Mouse (Mus musculus): ENCODE measurements around the gene Calcoco1.

DNA sequence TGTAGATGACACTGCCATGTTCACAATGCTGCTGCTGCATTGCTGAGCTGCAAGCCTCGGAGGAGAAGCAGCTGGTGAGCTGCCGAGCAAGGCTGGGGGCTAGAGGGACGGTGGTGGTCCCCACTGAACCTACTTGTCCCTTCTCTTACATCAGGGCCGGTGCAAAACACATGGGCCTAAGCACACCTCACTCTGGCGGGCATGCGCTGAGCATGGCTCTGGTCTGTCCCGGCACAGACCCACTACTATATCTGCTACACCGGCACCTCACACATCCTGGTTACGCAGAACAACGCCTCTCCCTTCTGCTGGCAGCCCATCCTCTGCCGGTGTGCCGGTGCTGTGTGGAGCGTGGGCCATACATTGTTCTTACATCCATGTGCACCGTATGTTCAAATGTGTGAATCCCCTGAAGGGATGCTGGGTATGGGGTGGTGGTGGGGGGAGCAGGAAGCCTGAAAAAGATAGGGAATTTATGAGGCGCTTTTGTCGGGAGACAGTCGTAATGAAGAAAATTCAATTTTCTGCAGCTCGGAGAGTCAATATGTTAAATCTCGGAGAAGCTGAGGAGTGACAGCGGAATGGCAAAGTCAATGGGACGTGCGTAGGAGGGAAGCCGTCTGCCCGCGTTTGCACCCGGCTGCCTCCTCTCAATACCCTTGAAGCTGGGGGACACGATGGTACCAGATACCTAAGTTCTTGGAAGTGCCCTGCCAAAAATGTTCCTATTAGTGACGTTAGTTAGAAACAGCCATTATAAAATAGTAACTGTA, 12.0 kb upstream of the Calcoco1 start:
- TF ChIP-seq CTCF (IDR thresholded peaks at IDR 0.05; ENCODE audit: low read depth, low read length), result no peak
- TF ChIP-seq POLR2A (IDR thresholded peaks at IDR 0.05; ENCODE audit: insufficient read depth, low read length), result no peak

Measured in ES-Bruce4 (cell line).